Mouse (Mus musculus) limb, embryonic 12.5 days (tissue): ENCODE results near the gene Rbm6. TPM values are rescaled to one million over a fixed set of nuclear protein-coding genes. Genes with fewer than 3 reads are reported as not detected.

Source experiments
- ATAC-seq: fragments of 200-750 bp; cut with Nextera tagmentation; 2 replicates; pipeline ENCODE4 v1.8.0; 2017; ENCODE audit warnings: low read depth, moderate TSS enrichment; ENCODE audit not compliant: insufficient number of reproducible peaks, insufficient read depth, low FRiP score, low TSS enrichment
- H3K27ac ChIP-seq: fragments of 300-500 bp; sonication (generic); 2 replicates; pipeline ENCODE4 v1.5.1; 2016; ENCODE audit warnings: mild to moderate bottlenecking, moderate library complexity
- H3K27me3 ChIP-seq: fragments of 300-500 bp; sonication (generic); 2 replicates; pipeline ENCODE4 v1.6.1; 2016; ENCODE audit warnings: mild to moderate bottlenecking, moderate library complexity
- H3K36me3 ChIP-seq: fragments of 300-500 bp; sonication (generic); 2 replicates; pipeline ENCODE4 v1.6.1; 2016; ENCODE audit warnings: mild to moderate bottlenecking, moderate library complexity
- H3K4me1 ChIP-seq: fragments of 300-500 bp; sonication (generic); replicated peaks from 2 replicates; pipeline ENCODE4 v1.6.1; 2016
- H3K4me2 ChIP-seq: fragments of 300-500 bp; sonication (generic); 2 replicates; pipeline ENCODE4 v1.6.1; 2016; ENCODE audit warnings: mild to moderate bottlenecking, moderate library complexity
- H3K4me3 ChIP-seq: fragments of 300-500 bp; sonication (generic); replicated peaks from 2 replicates; pipeline ENCODE4 v1.5.1; 2016; ENCODE audit warnings: mild to moderate bottlenecking
- H3K9ac ChIP-seq: fragments of 300-500 bp; sonication (generic); replicated peaks from 2 replicates; pipeline ENCODE4 v1.6.1; 2016; ENCODE audit warnings: mild to moderate bottlenecking, moderate library complexity
- H3K9me3 ChIP-seq: fragments of 300-500 bp; sonication (generic); 2 replicates; pipeline ENCODE4 v1.6.1; 2016; ENCODE audit warnings: mild to moderate bottlenecking, moderate library complexity
- WGBS: fragments of 180-500 bp; shearing (Covaris S2); methylation state at CpG from one replicate; pipeline ENCODE4 v1.1.7; 2016; 5-methylcytosine and 5-hydroxymethylcytosine counted together
- polyA plus RNA-seq: library from polyadenylated mRNA; unstranded; fragments of >200 nt; fragmentation: Nextera tagmentation; extraction: Ambion mirVana; gene quantifications from 2 replicates; pipeline ENCODE4 v1.2.1, GENCODE M21; 2016

Gene Rbm6
- polyA plus RNA-seq: 111 TPM in 2 replicates

- Histone ChIP-seq H3K4me2 (peak within 1 kb of the TSS; percentile 78), H3K27me3 (no peaks in the 10 kb centered on the region), H3K27ac (peak within 1 kb of the TSS; percentile 97), H3K4me1 (peaks cover 13% of the 10 kb centered on the region), H3K9ac (peak within 1 kb of the TSS; percentile 94), H3K9me3 (no peaks in the 10 kb centered on the region), H3K4me3 (peak within 1 kb of the TSS; percentile 84), H3K36me3 (peaks cover 12% of the 10 kb centered on the region; the same call in 1 of the 2 replicates)
- WGBS: 9% methylated on average over 14 of the region's 14 CpGs
- no peak for ATAC-seq
Observed at GRCm38 (mm10) chr9:107873137-107873536, at the start of gene Rbm6. Gene Rbm6 (minus strand): TSS chr9:107873237.

DNA sequence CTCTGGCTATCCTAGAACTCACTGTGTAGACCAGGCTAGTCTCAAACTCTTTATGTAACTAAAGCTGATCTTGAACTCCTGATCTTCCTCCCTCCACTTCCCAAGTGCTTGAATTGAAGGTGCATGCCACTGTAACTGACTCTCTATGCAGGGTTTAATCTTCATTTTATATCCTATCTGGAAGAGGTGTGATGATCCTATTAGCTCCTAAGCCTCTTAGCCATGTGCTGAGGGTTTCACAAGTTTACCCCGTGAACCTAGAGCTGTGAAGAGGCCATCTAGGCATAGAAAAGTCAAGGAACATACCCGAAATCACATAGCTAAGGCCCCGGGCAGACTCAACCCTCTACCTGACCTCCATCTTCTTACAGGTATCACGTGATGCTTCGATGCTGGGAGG is 46.4 kb upstream of the Rbm6 start:
- no peak for ATAC-seq
- 88% methylated on average over 5 of the region's 5 CpGs for WGBS
- no peak overlapping the region for H3K9ac ChIP-seq

GRCm38 (mm10) chr9:107918884-107919283 is 45.8 kb upstream of the Rbm6 start:
- no peak overlapping the region for H3K4me2 ChIP-seq
- H3K4me1 ChIP-seq: peaks cover 11% of the 10 kb centered on the region
- ATAC-seq: no peak
- no peak overlapping the region for H3K27ac ChIP-seq
- H3K27me3 ChIP-seq: no peaks in the 10 kb centered on the region
- no peaks in the 10 kb centered on the region for H3K9me3 ChIP-seq
- no peak overlapping the region for H3K4me3 ChIP-seq
- WGBS: 83% methylated on average over 6 of the region's 6 CpGs
- no peak overlapping the region for H3K9ac ChIP-seq
- H3K36me3 ChIP-seq: no peaks in the 10 kb centered on the region

More for the DNA sequence above, 46.4 kb upstream of the Rbm6 start:
- Histone ChIP-seq H3K36me3 (no peaks in the 10 kb centered on the region), H3K4me2 (no peak overlapping the region), H3K9me3 (no peaks in the 10 kb centered on the region), H3K4me3 (no peak overlapping the region), H3K4me1 (peaks cover 13% of the 10 kb centered on the region), H3K27me3 (no peaks in the 10 kb centered on the region), H3K27ac (no peak overlapping the region)

- ATAC-seq: no peak
- H3K9ac ChIP-seq: no peak overlapping the region
- no peaks in the 10 kb centered on the region for H3K27me3 ChIP-seq
- H3K4me3 ChIP-seq: no peak overlapping the region
- H3K4me1 ChIP-seq: peaks cover 9% of the 10 kb centered on the region
- H3K4me2 ChIP-seq: no peak overlapping the region
- no peaks in the 10 kb centered on the region for H3K9me3 ChIP-seq
- no peak overlapping the region for H3K27ac ChIP-seq
- WGBS: 39% methylated on average over 13 of the region's 13 CpGs
- no peaks in the 10 kb centered on the region for H3K36me3 ChIP-seq
Observed at GRCm38 (mm10) chr9:107917895-107918608, 45.0 kb upstream of the Rbm6 start.

GRCm38 (mm10) chr9:107914764-107915420 is 41.9 kb upstream of the Rbm6 start:
- no peak overlapping the region for H3K4me3 ChIP-seq
- 0 out of 2 replicates have a peak overlapping the region, but pooled peaks have one; percentile 18 for H3K9ac ChIP-seq
- no peaks in the 10 kb centered on the region for H3K27me3 ChIP-seq
- H3K27ac ChIP-seq: no peak overlapping the region
- H3K4me2 ChIP-seq: no peak overlapping the region
- 73% methylated on average over 16 of the region's 16 CpGs for WGBS
- no peak for ATAC-seq
- no peaks in the 10 kb centered on the region for H3K36me3 ChIP-seq
- no peaks in the 10 kb centered on the region for H3K9me3 ChIP-seq
- H3K4me1 ChIP-seq: peaks cover 9% of the 10 kb centered on the region

- 87% methylated on average over 15 of the region's 15 CpGs for WGBS
Observed at GRCm38 (mm10) chr9:107910025-107910769, 37.2 kb upstream of the Rbm6 start.

GRCm38 (mm10) chr9:107908410-107909158 is 35.5 kb upstream of the Rbm6 start:
- Histone ChIP-seq H3K4me1 (peaks cover 38% of the 10 kb centered on the region), H3K27me3 (peaks cover 19% of the 10 kb centered on the region), H3K9ac (peak overlapping the region; percentile 47), H3K27ac (0 out of 2 replicates have a peak overlapping the region, but pooled peaks have one; percentile 29), H3K4me2 (peak overlapping the region; percentile 77), H3K36me3 (no peaks in the 10 kb centered on the region), H3K9me3 (no peaks in the 10 kb centered on the region), H3K4me3 (peak overlapping the region; percentile 10)
- 34% methylated on average over 18 of the region's 18 CpGs for WGBS
- ATAC-seq: no peak

More at GRCm38 (mm10) chr9:107910025-107910769, 37.2 kb upstream of the Rbm6 start:
- ATAC-seq: no peak
- no peak overlapping the region for H3K27ac ChIP-seq
- H3K27me3 ChIP-seq: peaks cover 19% of the 10 kb centered on the region
- H3K9ac ChIP-seq: no peak overlapping the region
- no peaks in the 10 kb centered on the region for H3K36me3 ChIP-seq
- no peak overlapping the region for H3K4me2 ChIP-seq
- peaks cover 38% of the 10 kb centered on the region for H3K4me1 ChIP-seq
- no peaks in the 10 kb centered on the region for H3K9me3 ChIP-seq
- H3K4me3 ChIP-seq: no peak overlapping the region

DNA sequence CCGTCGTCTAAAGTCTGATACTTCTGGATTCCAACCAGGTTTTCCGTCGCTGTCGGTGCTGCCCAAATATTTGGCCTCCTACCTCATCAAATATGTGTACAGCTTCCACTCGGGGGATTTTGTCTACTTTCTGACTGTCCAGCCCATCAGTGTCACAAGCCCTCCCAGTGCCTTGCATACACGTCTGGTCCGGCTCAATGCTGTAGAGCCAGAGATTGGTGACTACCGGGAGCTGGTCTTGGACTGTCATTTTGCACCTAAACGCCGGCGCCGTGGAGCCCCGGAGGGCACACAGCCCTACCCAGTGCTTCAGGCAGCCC is 34.7 kb upstream of the Rbm6 start:
- H3K9ac ChIP-seq: no peak overlapping the region
- no peak for ATAC-seq
- peaks cover 38% of the 10 kb centered on the region for H3K4me1 ChIP-seq
- H3K27ac ChIP-seq: 0 out of 2 replicates have a peak overlapping the region, but pooled peaks have one; percentile 29
- H3K27me3 ChIP-seq: peaks cover 19% of the 10 kb centered on the region
- H3K4me3 ChIP-seq: no peak overlapping the region
- H3K36me3 ChIP-seq: no peaks in the 10 kb centered on the region
- H3K4me2 ChIP-seq: peak overlapping the region; percentile 77
- 86% methylated on average over 14 of the region's 14 CpGs for WGBS
- H3K9me3 ChIP-seq: no peaks in the 10 kb centered on the region

DNA sequence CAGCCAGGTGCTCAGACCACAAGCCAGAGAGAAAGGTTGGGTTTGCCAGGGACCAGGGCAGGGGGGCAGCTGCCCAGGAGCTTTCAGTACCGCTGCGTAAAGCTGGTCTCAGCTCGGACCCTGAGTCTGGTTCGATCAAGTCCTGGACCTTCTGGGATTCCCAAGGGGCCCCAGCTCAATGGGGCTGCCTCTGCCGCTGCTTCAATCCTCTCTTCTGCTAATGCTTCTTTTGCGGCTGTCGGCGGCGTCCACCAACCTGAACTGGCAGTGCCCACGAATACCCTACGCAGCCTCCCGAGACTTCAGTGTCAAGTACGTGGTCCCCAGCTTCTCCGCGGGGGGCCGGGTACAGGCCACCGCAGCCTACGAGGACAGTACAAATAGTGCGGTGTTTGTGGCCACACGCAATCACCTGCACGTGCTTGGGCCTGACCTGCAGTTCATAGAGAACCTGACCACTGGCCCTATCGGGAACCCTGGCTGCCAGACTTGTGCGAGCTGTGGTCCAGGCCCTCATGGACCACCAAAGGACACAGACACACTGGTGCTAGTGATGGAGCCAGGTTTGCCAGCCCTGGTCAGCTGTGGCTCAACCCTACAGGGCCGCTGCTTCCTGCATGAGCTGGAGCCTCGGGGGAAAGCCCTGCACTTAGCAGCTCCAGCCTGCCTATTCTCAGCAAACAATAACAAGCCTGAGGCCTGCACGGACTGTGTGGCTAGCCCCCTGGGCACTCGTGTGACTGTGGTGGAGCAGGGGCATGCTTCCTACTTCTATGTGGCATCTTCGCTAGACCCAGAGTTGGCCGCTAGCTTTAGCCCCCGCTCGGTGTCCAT is 34.1 kb upstream of the Rbm6 start:
- peaks cover 38% of the 10 kb centered on the region for H3K4me1 ChIP-seq
- H3K9me3 ChIP-seq: no peaks in the 10 kb centered on the region
- peak overlapping the region; percentile 42 for H3K4me3 ChIP-seq
- no peaks in the 10 kb centered on the region; the same call in 1 of the 2 replicates for H3K36me3 ChIP-seq
- peak; percentile 24; the same call in 1 of the 2 replicates for ATAC-seq
- WGBS: 46% methylated on average over 31 of the region's 31 CpGs
- peaks cover 19% of the 10 kb centered on the region for H3K27me3 ChIP-seq
- H3K4me2 ChIP-seq: peak overlapping the region; percentile 77
- 0 out of 2 replicates have a peak overlapping the region, but pooled peaks have one; percentile 66 for H3K27ac ChIP-seq
- H3K9ac ChIP-seq: peak overlapping the region; percentile 57
